Mouse (Mus musculus): ENCODE data around the gene Apoc1.

- TF ChIP-seq CTCF (IDR thresholded peaks at IDR 0.05; ENCODE audit: borderline replicate concordance, insufficient read depth, low read length): no peak
- no peak for TF ChIP-seq POLR2A (IDR thresholded peaks at IDR 0.05; ENCODE audit: low read depth, low read length)
Measured at GRCm38 (mm10) chr7:19697949-19698906, 5.8 kb upstream of the Apoc1 start.
